Mouse (Mus musculus): ENCODE results near the gene Ptprt.
A peak's percentile ranks its signal among the peaks of the same experiment; 100 is the strongest.
"Not testable (repeated sequence)": the region's sequence is repeated elsewhere in the genome, so short reads cannot be mapped to it uniquely, and the experiment has no call there.

The Ptprt gene

DNA sequence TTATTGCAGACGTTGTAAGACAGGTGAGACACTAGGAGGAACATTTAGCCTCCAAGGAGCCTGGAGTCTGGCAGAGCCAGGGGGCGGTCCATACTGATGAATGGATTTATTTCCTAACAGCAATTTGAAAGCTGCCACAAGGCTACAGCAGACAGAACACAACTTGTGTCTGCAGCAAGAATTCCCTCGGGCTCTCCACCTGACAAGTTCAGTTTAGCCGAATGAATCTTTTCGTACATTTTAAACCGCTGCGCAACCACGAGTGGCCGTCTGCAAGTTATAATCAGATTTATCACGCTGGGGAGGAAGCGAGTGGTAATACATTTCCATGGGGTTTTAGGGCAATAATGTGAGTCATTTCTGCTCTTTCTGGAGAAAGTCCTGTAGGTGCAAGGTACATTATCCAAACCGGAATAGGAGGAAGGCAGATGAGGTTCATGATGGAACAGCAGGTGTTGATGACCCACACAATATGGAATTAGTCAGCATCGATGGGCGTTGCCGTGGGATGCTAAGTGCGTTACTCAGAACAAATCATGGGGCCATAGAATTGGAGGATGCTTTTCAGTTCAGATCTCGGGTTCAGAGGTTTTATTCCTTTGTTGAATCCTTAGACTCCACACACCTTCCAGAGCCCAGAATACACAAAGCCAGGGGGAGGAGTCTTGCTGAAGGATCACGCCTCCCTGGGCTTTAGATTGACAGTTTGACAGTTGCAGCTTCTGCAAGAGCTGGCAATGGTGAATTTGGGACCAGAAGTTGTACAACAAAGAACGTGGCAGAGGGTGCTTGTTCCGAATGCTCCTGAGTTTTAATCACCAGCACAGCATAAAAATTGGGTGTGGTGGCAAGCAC is 478.1 kb downstream of the Ptprt start:
- DNase-seq, result no peak

DNA sequence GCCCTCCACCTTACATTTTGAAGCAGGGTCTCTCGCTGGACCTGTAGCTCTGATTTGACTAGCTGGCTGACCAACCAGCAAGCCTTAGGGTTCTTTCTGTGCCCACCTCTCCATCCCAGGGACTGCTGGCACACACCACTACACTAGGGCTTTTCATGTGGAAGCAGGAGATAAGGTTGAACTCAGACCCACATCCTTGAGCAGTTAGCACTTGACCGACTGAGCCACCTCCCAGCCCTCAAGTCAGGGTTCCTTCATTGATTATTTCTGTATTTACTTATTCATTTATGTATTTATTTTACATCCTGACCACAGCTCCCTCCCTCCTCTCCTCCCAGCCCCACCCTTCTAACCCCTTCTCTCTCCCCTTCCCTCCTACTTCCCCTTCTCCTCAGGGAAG is 479.1 kb downstream of the Ptprt start:
- DNase-seq, result no peak

DNA sequence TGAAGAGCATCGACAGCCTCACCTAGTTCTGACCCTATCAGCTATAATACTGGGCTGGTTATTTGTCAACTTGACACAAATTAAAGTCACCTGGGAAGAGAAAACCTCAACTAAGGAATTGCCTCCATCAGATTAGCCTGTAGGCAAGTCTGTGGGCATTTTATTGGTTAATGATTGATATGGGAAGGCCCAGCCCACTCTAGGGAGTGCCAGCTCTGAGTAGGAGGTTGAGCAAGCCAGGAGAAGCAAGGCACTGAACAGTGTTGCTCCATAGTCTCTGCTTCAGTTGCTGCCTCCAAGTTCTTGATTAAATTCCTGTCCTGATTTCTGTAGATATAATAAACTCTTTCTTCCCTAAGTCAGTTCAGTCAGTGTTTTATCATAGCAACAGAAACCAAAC is 488.4 kb downstream of the Ptprt start:
- no peak for DNase-seq

DNA sequence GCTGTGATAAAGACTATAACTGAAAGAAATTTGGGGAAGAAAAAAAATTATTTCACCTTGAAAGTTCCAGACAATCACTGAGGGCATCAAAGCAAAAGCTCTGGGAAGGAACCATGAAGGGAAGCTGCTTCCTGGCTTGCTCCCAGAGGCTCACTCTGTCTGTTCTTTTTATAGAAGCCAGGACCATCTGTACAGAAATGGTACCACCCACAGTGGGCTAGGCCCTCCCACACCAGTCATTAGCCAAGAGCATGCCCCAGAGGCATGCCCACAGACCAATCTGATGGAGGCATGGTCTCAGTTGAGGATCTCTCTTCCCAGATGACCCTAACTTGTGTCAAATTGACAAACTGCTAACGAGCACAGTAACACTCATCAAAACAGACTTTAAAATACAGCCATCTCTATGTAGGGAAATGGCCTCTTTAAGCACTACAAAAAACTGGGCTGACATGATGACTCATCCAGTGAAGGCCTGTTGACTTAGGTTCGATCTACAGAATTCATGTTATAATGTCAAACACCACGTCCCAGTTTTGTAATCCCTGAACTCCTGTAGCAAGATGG is 519.0 kb downstream of the Ptprt start:
- DNase-seq, result peak; percentile 22

DNA sequence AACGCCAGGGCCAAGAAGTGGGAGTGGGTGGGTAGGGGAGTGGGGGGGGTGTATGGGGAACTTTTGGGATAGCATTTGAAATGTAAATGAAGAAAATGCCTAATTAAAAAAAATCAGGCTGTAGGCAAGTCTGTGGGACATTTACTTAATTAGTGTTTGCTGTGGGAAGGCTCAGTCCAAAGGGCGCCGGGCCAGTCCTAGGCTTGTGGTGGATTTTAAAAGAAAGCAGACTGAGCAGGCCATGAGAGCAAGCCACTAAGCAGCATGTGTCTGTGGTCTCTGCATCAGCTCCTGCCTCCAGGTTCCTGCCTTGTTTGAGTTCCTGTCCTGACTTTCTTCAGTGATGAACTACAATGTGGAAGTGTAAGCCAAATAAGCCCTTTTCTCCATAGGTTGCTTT is 524.8 kb downstream of the Ptprt start:
- not testable (repeated sequence) for DNase-seq

DNA sequence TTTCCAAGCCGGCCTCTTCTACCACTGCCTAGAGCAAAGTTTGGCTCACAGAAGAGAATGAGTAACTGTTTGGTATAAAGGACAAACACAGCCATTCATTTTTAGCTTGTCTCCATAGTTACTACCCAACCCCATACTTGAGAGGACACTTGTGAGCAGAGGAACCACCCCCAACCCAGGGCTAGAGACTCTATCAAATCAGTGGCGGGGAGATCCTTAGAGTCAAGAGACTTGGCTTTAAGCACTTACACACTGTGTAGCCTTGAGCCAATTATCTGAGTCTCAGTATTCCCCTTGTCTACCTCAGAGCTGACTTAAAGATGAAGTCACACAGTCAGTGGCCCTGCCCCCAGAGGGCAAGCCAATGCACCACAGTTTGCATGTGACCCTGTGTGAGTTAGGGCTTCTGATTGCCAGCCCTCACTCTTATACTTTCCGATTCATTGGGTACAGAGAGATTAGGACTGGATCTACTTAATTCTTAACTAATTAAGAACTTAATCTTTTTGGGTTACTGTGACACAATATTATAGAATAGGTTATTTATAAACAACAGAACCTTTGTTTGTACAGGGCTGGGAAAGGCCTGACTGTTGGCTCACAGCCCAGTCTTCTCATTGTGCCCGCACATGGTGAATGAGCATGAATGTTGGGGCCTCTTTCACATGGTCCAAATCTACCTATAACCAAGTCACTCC is 529.2 kb downstream of the Ptprt start:
- DNase-seq, result no peak

DNA sequence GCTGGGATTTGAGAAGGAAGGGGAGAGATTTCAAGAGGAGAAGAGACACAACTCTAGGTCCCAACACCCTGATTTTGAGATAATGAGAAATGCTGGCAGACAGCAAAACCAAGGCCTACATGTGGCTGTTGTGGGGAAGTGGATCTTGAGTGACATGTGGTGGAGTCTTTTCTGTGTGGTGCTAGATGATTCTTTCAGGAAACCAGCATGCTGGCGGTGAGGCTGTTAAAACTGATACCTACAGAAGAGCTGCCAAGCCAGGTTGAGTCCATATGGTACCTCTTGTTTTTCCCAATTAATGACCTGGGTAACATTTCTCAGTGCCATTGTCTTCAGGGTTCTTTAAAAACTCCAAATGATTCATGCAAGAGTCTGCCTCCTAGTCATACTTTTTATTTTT is 531.1 kb downstream of the Ptprt start:
- DNase-seq, result peak; percentile 56

DNA sequence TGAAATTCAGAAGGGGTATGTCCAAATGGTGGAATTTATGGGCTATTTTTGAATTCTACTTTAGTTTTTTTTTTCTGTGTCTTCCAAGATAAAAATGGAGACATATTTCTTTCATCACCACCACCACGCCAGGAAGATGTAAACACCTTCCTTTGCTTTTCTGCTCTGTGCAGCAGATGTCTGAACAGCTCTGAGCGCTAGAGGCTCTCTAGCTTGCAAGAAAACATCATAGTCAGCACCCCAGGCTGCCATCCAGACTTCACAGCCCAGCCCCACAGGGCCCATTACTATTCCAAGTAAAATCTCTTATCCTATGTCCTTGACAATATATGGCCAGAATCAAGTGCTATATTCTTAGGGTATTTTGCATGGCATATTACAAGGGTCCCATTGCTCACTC is 542.9 kb downstream of the Ptprt start:
- DNase-seq, result no peak

DNA sequence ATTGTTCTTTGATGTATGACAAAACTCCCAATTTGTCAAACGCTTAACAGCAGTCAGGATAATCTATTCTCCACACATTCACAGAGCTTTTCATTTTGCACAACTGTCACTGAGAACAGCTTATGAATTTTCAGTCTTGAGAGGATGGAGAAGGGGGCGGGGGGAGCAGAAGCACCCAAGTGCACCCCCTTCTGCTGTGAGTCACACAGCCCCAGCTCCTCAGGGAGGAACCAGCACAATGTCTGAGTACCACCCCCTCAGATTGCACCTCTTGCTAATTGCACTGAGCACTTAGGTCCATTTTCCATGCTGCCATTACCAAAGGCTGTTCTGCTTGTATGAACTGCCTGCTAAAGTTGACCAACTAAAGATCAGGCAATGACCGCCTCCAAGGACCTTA is 578.6 kb downstream of the Ptprt start:
- DNase-seq, result no peak

DNA sequence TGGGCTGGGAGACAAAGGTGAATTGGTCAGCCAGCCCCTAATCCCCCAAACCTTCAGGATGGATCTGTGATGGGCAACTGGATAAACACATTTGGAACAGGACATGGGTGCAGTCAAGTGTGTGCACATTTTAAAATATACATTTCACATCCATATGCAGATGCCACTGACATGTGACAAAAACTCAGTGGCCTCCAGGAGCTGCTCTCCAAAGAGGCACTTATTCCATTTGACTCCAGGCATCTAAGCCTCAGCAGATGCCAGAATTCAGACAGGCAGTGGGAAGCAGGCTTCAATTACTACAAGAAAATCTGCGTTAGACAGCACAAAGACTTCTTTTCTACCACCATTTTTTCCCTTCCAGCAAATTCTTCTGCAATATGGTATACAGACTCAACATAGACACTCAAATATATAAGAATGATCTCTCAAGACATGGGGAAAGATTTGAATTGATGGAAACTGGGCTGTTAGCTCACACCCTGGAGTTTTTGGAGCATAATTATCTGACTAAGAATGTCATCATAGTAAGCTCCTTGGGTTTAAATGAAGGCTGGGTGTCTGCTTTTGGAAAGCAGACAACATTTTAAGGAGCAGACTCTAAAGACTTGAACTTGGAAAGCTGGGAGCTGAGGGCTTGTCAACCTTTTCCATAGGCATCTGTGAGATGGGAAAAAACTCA is 580.1 kb downstream of the Ptprt start:
- DNase-seq, result no peak

DNA sequence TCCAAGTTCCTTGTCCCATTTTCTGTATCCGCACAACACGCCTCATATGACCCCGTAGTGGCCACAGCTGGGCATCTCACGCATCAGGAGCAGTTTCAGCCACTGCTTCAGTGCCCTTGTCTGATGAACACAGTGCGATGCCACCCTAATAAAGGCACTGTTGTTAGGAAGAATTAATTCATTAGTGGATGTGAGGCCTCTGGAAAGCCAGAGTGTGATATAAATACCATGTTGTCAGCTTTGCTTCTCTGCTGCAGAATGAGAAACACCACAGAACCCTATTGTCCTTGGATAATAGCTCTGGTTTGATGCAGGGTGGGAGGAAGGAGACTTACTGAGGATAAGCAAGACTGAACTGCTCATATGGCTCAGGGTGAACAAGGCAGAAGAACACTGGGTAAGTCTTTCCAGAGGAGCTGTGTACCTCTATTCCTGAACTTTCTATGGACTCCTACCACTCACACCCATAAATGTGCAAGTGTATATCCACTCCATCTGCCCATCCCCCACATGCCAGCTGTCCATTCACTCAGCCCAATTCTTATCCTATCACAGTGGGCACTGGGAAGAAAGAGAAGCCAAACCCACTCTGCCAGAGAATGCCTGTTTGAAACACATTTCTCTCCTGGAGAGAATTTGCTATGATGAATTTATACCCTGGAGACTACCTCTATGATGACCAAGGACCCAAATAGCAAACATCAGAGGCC is 582.2 kb downstream of the Ptprt start:
- DNase-seq, result peak; percentile 5

DNA sequence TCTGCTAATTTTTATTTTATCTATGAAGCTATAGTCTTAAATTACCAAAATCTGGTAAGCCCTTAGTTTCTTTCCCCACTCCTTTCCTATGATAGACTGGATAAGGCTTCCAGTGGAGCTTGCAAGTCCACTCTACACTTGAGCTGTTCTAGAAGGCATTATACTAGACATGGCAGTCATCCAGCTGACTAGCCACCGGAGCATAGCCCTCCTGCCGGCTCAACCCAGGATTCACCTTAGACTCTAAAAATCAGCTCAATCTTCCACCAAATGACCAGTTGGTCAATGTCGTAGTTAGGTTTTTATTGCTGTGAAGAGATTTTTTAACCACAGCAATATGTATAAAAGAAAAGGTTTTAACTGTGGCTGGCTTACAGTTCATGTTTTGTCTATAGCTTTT is 608.1 kb downstream of the Ptprt start:
- no peak for DNase-seq

DNA sequence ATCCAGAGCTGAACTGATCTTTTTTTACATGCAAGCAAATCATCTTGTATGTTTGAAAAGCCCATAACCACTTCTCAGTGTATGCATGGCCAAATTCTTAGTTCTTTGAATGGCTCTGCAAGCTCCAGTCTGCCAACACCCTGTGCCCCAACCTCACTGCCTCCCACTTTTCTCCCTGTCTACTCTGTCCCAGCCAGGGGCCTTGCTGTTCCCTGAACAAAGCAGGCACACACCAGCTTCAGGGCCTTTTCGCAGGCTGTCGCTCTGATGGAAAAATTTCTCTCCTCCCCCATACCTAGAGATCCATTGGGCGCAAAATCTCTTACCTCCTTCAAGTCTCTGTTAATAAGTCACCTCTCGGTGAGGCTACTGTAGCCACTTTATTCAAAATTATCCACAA is 610.7 kb downstream of the Ptprt start:
- DNase-seq, result no peak

DNA sequence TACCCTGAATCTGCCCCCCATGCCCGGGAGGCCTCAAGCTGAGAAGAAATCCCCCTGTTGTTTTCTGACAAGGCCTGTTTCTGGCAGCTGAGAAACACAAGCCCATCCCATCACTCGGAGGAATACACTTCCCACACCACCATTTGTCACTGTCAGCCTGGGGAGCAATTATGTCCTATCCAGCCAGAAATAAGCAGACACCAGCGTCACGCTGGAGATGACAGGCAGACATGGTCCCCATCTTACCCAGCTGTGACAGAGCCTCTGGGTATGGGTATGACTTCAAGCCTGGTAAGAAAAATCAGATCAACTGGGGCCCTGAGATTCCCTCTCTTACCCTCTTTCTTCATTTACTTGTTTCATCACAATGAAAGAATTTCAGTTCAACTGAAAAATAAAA is 625.3 kb downstream of the Ptprt start:
- no peak for DNase-seq

DNA sequence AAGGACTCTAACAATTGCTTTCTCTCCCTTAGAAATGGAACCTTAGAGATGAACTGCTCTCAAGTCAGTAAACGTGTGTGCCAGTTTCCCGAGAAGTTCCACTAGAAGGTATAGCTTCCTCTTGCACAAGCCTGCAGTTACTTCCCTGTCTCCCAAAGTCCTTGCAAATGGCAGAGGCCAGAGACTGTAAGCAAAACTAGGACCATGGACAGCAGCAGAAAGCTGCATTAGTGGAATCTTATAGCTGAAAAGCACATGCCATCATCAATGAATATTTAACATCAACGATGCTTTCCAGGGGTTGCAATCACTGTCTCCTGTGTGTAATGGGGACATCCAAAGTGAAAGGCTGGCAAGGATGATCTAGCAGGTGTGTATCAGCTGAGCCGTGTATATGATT is 629.3 kb downstream of the Ptprt start:
- DNase-seq, result no peak

DNA sequence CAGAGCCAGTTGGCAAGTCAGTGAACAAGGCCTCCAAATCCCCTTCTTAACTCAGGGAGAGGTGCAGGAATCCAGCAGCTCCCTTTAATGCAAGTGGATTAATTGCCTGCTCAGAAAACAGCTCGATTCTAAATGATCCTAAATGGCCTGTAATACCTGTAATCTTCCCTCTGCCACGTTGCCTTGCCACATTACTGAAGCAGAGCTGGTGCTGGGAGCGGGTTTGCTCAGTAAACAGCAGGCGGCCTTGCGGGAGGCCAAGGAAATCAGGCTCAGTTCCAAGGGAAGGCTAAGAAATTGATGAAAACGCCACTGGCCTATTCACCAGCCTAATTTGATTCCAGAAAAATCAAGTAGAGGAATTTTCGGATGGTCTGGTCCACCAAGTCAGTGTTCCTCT is 659.9 kb downstream of the Ptprt start:
- peak; percentile 46 for DNase-seq

DNA sequence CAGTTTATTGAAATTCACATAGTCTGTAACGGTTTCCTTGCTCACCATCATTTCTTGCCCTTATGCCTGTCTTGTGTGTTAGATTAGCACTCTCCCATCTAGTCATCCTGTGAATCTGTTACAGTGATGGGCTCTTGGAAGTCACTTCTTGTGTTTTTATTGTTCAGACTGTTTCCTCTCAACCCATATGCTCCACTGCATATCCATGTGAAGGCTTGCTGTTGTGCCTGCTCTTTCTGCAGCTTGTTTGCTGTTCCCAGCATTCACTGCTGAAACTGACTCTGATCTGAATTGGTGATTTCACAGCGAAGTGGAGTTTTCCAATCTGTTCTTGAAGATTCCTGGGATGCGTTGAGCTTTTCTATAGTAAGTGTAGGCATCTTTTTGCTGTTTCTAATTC is 678.6 kb downstream of the Ptprt start:
- DNase-seq, result no peak

DNA sequence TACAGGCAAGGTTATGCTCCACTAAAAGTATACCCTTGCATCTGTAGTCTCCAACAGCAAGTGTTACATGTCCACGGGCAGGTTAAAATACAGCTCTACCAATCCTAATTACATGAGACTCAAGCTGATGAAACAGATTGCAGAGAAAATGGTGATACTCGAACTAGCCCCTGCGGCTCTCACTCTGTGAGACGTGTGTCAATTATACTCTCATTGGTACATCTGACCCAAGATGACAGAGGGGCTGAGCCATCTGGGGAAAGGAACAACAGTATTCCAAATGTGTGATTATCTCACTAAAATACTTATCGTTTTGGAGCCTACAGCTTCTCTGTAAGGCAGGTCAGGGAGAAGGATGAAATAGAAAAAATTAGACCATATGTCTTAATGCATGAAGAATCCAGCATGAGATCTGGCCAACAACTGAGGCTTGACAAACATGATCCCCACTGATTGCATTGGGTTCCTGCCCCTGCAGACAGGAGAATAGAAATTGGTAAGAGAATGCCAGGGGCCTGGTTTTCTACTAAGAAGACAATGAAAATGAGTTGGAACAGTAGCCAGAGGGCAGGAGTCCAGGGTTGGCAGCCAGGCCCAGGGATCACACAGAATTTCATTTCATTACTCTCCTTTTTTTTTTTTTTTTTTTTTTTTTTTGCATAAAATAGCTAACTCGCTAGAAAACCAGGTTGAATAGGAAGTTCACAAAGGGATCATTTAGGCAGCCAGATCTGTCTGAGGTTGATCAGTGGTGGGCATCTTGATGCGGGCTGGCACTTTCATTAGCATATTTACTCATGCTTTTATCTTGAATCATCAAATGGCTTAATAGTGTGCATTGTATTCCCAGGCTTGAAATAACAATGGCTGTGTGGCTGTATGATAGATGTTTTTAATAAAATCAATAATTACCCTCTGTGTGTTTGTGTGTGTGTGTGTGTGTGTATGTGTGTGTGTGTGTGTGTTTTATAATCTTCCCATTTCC is 699.5 kb downstream of the Ptprt start:
- peak; percentile 85 for DNase-seq

DNA sequence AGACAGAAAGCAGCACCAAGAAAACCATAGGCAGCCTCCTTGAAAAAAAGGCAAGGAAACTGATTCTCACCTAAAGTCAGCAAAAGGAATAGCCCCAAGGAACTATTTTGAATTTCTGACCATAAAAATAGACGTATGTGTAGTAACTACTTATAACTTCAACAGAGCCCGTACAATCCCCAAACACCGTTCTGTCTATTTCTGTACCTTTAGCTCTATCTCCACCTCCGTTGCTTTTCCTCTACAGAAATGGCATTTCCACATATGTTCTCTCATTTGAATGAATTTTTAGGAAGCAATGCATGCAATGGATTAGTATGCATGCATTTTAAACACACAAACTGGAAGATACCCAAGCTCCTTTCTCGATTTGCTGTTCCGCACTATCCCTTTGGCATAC is 715.5 kb downstream of the Ptprt start:
- DNase-seq, result no peak

DNA sequence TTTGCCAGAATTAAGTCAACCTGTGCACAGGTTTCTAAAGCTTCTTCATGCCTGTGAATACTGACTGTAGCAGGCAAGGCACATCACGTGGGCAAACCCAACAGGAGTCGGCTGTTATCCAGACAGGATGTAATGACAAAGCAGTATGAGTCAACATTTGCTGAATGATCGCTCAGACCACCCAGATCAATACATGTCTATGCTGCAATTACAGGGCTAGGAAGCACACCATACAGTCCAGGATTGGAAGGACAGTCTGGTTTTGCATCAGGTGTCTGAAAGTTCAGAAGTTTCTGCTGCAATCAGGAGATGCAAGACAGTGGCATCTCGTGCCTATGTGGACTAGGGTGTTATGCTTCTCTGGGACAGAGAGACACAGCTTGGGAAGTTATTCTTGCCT is 716.3 kb downstream of the Ptprt start:
- no peak for DNase-seq

DNA sequence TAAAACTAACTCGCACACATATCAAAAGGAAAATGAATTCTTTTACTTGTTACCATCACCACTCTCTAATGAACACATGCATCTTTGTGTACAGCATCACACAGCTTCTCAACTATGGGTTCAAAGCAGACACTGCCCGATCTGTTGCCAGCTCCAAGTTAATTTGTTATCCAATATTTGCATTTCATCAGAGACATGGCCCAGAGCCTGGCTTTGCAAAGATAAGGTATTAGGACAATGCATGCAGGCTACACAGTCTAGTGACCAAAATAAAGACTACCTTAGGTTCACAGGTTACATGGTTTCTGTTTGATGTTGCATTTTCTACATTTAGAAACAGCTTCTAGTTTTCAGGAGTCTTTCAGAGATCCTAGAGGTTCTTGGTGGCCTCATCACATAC is 719.0 kb downstream of the Ptprt start:
- DNase-seq, result no peak

DNA sequence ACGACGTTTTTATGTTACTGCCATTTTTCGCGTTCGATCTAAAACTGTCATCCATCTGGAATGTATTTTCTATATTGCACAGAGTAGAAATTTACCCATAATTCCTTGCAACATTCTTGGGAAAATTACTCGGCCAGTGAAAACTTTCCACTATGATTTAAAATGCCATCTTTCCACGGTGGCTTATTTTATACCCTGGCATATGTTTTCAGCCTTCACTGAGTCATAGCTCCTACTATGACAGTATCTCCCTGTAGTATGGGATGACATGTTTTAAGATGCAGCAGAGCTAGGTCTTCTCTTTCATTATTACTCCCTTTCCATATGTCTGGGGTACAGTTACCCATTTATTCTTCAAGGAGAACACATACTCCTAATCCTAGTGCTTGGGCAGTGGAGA is 753.7 kb downstream of the Ptprt start:
- DNase-seq, result no peak
